Mouse (Mus musculus): Measurements from ENCODE around the gene Ush2a.

DNA sequence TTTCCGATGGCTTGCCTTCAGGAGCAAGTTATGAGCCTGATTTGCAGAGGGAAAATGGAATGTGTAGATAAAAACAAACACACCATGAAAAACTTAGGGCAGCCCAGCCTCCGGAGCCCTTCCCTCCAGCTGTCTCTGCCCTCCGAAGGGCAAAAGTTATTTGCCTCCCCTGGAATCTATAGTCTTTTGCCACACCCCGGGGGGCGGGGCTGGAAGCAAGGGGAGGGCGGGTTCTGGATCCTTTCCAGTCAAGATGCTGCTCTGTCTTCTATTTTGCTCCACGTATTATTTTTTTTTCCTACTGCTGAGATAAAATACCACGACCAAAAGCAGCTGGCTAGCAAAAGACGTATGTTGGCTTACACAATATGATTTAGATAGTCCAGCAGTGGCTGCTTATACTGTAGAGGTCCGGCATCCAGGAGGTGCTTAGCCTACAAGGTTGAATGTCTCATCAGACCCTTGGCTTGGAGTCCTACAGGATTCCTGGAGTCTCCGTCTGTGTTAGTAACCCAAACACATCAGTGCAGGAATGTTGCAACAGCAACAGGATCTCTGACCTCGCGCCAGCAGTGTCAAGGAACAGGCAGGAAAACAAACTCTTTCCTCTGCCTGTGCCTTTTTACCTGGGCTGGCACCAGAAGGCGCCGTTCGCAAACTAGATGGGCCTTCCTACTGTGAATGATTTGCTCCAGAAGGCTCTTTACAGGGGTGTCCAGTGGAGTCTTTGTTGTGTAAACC lies 751.2 kb downstream of the Ush2a start:
- no peak for TF ChIP-seq CTCF (IDR thresholded peaks at IDR 0.05; ENCODE audit: insufficient read depth, low read length)
- TF ChIP-seq POLR2A (IDR thresholded peaks at IDR 0.05; ENCODE audit: borderline replicate concordance, extremely low read depth, low read depth, low read length), result no peak

All from lung, adult 2 months (tissue).